Mouse (Mus musculus) right cerebral cortex, postnatal 36 days (tissue): ENCODE data around the gene Gm26602.

Experiments
- DNase-seq, 2 experiments: peaks; one replicate each; pipeline ENCODE4 v3.0.0; 2022; ENCODE audit warnings: low spot score in 2 of 2, mixed read lengths in 1 of 2

Gm26602 gene

DNA sequence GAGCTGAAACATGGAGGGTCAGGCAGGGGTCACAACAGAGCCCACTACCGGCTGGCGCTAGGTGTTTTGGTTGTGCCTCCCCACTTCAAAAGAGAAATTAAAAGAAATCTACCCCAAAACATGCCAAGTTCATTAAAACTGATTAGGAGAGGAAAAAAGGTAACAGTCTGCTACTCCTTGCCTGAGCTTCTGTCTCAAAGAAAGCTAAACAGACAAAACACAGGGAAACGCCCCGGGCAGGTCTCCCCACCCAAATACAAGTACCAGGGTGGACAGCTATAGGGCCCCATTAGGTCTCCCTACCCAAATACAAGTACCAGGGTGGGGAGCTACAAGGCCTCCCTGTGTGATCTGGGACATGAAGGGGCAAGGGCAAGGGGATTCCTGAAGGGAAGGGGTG is at the start of gene Gm26602:
Gene Gm26602, plus strand, starts transcription at position 301 of the 400 bp plus-strand sequence.
- no peak for DNase-seq

DNA sequence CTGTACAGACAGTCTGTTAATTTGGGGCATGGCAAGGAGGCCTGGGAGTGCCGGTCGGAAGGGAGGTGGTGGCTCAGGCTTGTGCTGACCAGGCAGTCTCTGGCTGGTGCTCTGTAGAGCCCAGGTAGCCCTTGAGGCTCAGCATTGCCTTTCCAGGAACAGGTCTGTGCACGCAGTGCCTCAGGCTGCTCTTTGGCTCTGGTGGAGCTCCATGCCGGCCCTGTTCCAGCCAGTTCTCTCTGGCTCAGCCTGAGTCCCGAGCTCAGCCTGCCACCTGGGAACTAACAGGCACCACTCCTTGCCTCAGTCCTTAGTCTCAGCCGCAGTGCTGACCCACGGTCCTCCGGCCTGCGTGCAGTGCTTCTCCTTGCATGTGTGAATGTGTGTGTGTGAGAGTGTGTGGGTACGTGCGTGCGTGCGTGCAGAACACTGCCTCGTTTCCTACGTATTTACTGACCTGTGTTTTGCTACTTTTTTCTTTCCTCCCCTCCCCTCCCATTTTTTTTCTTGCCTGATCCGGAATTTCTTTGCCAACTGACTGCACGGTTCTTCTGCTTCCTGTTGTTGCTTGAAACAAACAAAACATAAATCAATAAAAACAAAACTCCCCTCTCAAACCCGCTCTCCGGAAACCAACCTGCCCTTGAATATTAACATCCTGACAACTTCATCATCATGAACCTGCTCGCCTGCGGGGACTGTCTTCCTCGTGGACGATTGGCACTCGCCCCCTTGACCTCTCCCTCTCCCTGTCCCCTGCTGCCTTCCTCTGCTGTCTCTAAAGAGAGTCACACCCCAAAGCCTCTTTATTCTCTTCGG is 49.2 kb upstream of the Gm26602 start:
- no peak for DNase-seq

DNA sequence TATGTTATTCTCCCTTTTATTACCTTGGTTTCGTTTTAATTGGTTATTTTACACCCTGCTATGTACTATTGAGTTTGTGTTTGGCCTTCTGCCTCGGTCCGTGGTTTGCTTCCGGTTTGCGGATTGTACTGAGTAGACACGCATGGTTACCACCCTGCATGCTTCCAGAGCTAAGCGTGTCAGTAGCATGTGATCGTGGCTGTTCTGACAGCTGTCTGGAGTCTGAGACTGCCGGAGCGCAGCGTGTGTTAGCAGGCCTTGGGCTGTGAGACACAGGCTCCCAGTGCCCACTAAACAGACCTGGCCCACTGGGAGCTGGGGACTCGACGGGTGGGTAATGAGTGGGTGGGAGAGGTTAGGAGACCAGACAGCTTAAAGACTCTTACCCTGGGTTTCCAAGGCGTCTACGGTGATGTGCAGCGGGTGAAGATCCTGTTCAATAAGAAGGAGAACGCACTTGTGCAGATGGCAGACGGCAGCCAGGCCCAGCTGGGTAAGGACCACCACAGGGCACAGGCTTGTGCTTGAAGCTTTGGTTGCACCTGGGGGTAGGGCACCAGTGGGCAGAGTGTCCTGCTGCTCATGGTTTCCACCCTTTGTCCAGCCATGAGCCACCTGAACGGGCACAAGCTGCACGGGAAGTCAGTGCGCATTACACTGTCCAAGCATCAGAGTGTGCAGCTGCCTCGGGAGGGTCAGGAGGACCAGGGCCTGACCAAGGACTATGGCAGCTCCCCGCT is 48.4 kb upstream of the Gm26602 start:
- DNase-seq = no peak

DNA sequence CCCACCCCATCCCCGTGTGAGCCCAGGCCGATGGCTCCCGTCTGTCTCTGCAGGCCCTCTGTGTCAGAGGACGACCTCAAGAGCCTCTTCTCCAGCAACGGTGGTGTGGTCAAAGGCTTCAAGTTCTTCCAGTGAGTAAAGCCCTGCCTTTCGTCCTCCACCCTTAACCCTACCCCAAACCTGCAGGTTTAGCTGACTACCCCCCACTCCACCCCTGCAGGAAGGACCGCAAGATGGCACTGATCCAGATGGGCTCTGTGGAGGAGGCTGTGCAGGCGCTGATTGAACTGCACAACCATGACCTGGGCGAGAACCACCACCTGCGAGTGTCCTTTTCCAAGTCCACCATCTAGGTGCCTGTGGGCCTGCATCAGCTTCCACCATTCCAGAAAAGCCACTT is 47.7 kb upstream of the Gm26602 start:
- no peak for DNase-seq

DNA sequence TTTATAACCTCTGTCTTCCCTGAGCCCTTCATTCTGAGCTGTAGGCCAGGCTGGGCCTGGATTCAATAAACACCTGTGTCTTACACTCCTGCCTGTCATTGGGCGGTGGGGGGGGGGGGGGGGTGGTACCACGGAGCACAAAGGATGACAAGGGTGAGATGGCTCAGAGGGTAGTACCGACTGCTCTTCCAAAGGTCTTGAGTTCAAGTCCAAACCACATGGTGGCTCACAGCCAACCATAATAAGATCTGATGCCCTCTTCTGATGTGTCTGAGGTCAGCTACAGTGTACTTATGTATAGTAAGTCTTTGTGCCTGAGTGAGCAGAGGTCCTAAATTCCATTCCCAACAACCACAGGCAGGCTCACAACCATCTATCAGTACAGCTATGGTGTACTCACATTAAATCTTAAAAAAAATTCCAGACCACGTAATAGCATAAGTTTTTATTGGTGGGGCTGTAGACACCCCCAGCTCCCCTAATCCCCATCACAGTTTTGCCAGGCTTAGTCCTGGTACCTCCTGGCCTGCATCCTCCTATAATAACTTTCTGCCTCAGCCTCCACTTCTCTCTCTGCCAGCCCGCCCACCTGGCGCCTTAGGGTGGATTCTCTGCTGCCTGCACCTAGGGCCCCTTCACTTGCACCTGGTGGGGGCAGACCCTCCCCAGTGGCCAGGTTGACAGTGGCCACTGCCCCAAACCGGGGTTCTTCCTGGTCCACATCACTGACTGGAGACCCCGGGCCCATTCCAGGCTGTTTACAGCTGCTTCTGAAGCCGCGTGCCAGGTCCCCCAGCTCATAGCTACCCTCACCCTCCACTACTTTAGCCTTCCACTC is 46.1 kb upstream of the Gm26602 start:
- no peak for DNase-seq

DNA sequence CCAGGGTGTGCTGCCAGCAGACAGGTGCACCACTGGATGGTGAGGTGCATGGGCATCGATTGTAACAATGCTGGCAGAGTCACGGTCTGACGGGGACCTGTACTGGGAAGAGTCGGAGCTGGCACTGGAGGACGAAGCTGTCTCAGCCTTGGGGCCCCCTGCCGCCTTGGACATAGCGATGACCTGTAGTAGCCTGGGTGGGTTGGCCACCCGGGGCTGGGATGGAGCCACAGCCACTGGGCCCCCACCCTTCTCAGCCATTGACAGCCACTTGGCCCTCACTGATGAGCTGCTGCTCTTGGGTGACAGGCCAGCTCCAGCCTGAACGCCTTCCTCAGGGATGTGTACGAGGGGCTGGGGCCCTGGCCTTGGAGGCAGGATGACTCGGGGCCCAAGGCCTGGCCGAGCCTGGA is 45.5 kb upstream of the Gm26602 start:
- no peak for DNase-seq

DNA sequence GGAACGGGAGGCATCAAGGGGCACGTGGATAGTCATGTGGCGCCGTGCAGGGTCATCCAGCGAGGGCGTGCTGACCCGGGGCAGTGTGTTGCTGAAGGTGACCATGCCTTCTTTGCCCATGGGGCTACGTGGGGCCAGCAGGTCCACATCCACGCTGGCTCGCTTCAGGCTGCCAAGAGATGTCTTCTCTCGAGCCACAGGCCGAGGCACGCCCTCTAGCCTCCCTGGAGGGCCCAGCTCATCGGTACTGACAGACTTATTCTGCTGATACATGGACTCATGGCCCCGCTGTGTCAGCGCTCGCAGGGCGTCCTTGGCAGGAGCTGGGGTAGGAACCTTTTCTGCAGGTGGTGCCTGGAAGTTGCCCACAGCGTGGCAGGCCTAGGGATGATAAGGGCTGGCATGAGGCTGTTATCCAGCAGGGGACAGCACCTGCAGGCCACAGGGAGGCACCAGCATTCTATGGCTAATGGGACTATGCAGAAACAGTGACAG is 44.8 kb upstream of the Gm26602 start:
- no peak for DNase-seq

DNA sequence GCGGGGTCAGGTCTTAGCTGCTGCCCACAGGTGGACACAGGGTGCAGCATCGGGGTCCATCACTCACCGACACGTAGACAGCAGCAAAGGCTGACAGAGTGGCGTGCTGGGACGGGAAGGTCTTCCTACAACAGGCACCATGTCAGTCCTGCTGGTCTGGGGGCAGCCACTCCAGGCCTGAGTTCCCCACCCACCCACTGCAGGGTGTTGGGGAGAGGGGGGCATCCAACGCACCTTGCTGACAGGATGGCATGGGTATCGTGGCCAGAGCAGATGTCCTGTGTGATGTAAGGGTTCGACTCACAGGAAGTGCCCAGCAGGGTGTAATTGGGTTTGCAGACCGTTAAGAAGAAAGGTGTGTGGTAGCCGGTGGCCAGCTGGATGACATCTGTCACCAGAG is 44.1 kb upstream of the Gm26602 start:
- DNase-seq = no peak

DNA sequence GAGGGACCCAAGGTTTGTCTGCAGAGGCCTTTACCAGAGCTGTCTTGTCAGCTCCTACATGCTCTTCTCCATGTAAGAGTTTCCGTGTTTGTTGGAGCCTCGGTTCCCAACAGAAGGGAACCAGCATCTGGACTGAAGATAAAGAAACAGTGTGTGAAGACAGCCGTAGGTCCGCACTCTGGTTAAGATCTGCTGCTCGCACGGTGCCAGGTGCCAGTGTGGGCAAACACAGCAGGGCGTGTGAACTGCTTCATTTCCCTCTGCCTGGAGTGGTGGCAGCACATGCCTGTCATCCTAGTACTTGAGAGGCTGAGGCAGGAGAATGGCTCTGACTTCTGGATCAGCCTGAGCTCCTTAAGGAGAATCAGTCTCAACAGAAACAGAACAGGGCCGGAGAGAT is 38.8 kb upstream of the Gm26602 start:
- no peak for DNase-seq

DNA sequence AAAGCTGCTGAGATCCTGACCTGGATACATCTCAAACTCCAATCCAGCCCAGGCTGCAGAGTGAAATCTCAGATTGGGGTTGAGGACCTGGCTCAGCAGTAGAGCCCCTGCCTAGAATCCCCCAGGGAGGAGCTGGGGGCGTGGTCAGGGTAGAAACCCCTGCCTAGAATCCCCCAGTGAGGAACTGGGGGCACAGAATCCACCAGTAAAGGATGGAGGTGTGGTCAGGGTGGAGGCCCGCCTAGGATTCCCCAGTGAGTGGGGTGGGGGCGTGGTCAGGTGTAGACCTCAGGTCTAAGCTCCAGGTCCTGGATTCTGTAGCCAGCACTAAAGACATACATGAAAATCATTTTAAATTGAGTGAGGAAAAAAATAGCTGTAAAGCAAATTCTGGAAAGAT is 37.8 kb upstream of the Gm26602 start:
- DNase-seq = no peak

DNA sequence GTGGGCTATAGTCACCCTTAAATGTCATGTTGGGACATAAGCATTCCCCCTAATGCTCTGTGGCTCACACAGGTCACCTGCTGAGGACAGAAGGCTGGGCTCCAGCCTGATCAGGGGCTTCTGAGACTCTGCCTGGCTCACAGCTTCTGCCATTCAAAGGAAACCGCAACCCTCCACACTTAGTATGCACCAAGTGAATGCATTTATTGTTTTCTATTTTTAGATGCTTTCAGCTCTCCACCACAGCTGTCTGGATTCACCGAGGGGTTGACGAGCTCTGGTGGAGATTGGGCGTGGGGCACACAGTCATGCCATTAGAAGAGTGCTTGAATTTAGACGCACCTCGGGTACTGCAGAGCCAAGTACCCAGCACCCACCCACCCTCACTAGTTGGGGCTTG is 37.3 kb upstream of the Gm26602 start:
- DNase-seq = no peak

DNA sequence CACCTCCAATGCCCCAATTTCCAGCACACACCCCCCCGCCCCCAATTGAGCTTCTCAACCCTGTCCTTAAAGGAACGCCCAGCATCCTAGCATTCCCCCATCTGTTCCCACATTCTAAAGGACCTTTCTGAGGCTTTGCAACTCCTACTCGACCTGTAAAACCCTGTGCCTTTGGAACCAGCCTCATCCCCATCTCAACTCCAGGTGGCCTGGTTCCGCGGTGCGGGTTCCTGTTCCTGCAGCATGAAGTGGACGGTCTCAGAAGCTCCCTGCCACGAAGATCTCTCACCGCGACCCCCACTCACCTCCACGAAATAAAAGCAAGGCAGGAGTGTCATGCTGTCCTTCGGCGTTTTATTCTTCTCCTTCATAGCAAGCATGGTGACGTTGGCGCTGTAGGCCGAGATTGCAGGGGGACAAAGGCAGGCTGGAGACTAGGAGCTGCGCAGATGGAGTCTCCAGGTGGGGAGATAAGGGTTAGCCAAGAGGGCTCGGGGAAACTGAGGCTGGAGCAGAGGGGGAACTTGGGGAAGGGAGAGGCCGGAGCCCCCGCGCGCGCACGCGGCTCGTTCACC is 36.9 kb upstream of the Gm26602 start:
- DNase-seq = no peak

DNA sequence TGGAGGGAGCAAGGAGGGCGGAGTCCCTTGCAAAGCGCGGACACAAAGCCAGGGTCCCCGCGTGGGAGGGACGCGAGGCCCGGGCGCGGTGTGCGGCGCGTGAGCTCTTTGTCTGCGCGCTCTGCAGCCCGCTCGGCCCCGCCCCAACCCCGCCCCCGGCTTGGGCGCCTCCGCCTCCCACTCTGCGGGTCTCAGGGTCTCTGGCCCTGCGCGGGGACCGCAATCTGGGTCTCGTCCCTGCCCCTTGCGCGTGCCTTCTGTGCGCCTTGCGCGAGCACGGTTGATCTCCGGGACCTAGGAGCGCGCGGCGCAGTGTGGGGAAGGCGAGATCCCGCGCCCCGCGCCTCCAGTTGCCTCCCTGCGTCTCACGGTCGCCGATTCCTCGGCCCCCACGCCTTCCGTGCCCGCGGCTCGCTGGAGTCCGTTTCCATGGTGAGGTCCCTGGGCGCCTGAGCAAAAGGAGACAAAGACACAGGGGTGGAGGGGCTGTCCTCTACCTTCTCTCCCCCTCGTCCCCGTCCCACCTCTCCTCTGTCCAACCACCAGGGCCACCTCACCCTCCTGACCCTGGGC is 36.3 kb upstream of the Gm26602 start, which contains the start of the genes Prtn3 and Plppr3:
Gene Prtn3, plus strand, starts transcription at position 187 of the 573 bp plus-strand sequence.
Gene Plppr3, minus strand, starts transcription at position 345 of the 573 bp plus-strand sequence.
- no peak for DNase-seq

DNA sequence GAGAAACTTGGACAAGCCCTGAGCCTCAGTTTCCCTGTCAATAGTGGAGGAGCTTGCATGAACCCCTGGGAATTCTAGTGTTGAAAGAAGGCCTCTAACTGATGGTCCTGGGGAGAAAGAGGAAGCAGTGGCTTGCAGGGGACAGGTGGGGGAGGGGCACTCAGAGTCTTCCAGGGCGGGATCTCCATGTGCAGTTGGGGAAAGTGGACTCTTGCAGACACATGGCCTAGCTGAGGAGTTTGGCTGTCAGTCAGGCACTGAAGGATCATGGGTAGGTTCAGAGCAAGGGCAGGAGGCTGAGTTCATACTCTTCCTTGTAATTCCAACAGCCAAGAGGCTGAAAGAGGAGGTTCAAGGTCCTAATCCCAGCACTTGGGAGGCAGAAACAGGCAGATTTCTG is 33.5 kb upstream of the Gm26602 start:
- no peak for DNase-seq

DNA sequence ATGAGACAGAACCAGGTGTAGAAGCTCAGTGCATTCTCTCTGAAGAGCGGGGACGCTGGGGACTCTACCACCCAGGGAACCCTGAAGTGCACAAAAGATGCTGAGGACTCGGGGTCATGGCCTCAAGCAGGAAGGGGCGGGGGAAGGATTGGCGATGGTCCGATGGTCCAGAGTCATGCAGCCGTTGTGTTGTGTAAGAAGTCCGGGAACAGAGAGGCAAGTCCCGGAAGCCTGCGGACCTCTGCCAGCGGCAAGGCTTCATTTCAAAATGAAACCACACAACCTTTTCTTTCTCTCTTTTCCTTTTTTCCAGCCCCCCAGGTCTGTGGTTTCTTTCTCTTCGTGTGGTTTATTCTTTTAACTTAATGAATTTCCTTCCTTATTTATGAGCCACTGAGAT is 32.9 kb upstream of the Gm26602 start:
- DNase-seq = no peak

DNA sequence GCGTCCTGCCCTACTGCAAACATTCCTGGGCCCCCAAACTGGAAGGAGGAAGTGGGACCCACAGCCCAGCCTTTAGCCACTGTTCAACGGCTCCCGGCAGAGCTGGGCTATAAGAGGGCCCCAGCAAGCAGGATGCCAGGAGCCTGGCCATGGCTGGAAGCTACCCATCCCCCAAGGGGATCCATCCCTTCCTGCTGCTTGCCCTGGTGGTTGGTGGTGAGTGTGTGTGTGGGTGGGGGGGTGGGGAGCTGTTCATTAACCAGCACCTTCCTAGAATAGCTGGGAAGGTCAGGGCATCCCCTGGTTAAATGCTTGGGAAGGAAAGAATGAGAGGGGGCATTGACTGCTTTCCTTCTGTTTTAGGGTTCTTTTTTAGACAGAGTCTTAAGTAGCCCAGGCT is 31.1 kb upstream of the Gm26602 start:
- no peak for DNase-seq

DNA sequence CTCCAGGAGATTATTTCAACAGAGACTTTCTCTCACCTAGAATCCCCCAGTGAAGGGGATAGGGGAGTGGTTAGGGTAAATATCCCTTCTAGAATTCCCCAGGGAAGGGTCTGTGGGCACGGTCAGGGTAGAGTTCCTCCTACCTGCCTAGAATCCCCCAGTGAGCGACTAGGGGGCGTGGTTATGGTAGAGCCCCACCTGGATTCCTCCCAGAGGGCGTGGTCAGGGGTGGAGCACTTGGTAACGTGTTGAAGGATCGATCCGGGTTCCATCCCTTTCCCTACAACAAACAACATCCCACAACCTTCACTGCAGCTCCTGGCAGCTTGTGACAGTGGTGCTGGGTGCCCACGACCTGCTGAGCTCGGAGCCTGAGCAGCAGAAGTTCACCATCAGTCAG is 29.9 kb upstream of the Gm26602 start:
- DNase-seq = no peak

DNA sequence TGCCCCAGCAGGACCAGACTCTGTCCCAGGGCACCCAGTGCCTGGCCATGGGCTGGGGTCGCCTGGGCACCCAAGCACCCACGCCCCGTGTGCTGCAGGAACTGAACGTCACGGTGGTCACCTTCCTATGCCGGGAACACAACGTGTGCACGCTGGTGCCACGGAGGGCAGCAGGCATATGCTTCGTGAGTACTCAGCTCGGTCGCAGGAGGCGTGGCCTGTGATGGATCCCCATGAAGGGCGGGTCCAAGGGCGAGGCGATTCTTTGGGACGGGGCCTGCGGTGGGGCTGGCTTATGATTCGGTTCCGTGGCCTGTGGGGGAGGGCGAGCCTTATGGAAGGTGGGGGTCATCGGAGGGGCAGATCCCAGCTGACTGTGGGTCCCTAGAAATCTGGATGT is 28.7 kb upstream of the Gm26602 start:
- DNase-seq = no peak

DNA sequence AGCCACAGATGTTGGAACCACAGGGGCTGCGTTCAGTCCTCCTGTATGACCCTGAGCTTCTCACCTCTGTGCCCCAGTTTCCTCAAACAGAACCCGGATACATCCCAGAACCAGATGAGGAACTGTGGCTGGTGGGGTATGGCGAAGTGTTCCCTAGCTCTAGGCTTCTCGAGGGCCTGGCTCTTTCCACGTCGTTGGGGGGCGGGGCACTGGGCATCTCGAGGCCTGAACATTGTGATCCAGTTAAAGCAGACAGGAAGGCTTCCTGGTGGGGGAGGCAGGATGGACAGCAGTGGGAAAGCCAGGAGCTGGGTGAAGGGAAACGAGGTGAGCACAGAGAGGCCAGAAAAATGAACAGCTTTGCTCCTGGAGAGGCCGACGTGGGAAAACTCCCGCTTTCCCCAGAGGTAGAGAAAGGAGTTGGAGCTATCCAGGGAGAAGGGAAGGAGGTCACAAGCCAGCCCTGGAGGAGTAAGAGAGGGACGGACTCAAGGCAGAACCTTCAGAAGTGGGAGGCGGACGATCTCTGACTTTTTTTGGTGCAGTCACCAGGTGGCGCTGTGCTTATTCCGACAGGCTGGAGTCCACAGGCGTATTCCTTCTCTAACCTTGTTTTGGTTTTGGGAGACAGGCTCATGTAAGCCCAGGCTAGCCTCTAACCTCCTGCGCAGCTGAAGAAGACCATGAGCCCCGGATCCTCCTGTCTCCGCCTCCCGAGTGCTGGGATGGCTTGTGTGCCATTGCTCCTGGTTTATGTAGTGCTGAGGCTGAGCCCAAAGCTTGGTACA is 27.2 kb upstream of the Gm26602 start:
- DNase-seq = peak; percentile 59 to 69

DNA sequence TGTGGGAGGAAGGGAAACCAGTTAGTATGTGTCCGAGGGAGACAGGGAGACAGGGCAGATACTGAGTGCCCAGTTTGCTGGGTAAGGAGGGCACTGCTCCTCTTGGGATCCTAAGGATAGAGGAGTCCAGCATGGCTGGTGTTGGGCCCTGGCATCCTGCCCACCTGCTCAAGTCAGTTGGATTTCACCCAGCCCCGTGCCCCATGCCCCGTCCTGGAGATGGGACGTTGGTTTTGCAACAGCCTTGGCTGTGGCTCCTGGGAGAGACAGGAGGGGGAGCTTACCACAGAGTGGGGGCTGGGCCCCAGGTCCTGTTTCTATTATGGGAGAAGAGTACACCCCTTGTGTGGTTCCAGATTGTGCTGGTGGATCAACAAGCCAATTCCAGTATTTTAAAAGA is 26.2 kb upstream of the Gm26602 start:
- DNase-seq = no peak
